29 mouse cellular contexts compared by ENCODE assay signal in genomic region chr14:37749162-37749561, GRCm38 (mm10).
DNase-seq lines count a peak whose midpoint lies in the region; ATAC-seq and TF ChIP-seq lines count a peak whose summit lies in the region.
"Had no signal": no experiment of that assay in that cellular context is flagged by ENCODE, and none has a peak within 500 bp of the region (broad histone marks: within the 10 kb centered on the region; RNA-seq: fewer than 3 reads in every experiment).

No protein-coding gene starts in this region.

- no peak for TF ChIP-seq POLR2A in ES-Bruce4 (IDR thresholded peaks at IDR 0.05; ENCODE audit: insufficient read depth, low read length)

- H3K9ac ChIP-seq in ES-Bruce4 (ENCODE audit: low read depth, poor library complexity, severe bottlenecking): no peak overlapping the region
- H3K9ac ChIP-seq in midbrain, embryonic 11.5 days (ENCODE audit: low read length): no peak overlapping the region
- H3K9ac ChIP-seq: embryonic facial prominence, embryonic 12.5 days; forebrain, embryonic 13.5 days; forebrain, embryonic 15.5 days; forebrain, postnatal 0 days had no signal

- H3K4me2 ChIP-seq in midbrain, embryonic 11.5 days: no peak overlapping the region
- H3K4me2 ChIP-seq: embryonic facial prominence, embryonic 12.5 days; forebrain, embryonic 13.5 days; forebrain, embryonic 15.5 days had no signal

- peaks cover 2% of the 10 kb centered on the region for H3K4me1 ChIP-seq in ES-Bruce4 (ENCODE audit: control insufficient read depth, insufficient read depth, low read length)
- no peaks in the 10 kb centered on the region for H3K4me1 ChIP-seq in midbrain, embryonic 11.5 days (ENCODE audit: control insufficient read depth, insufficient read depth, low read length)
- H3K4me1 ChIP-seq: embryonic facial prominence, embryonic 10.5 days; embryonic facial prominence, embryonic 12.5 days; forebrain, embryonic 13.5 days; forebrain, embryonic 15.5 days had no signal

- TF ChIP-seq EP300 in ES-Bruce4 (IDR thresholded peaks at IDR 0.05; ENCODE audit: insufficient read depth, low read depth, low read length): no peak

- H3K9me3 ChIP-seq in ES-Bruce4 (replicated peaks; ENCODE audit: control insufficient read depth, insufficient read depth, low read length, poor library complexity, severe bottlenecking): peaks cover 8% of the 10 kb centered on the region
- H3K9me3 ChIP-seq in midbrain, embryonic 11.5 days (ENCODE audit: control insufficient read depth, low read length): no peaks in the 10 kb centered on the region
- H3K9me3 ChIP-seq: embryonic facial prominence, embryonic 10.5 days; embryonic facial prominence, embryonic 12.5 days; forebrain, embryonic 13.5 days; forebrain, embryonic 15.5 days; G1E had no signal

- H3K36me3 ChIP-seq in ES-Bruce4 (ENCODE audit: control insufficient read depth, insufficient read depth, low read length, poor library complexity, severe bottlenecking): no peaks in the 10 kb centered on the region
- H3K36me3 ChIP-seq in midbrain, embryonic 11.5 days (ENCODE audit: control insufficient read depth, insufficient read depth, low read length): no peaks in the 10 kb centered on the region
- H3K36me3 ChIP-seq: embryonic facial prominence, embryonic 10.5 days; embryonic facial prominence, embryonic 12.5 days; forebrain, embryonic 15.5 days; G1E had no signal

- H3K4me3 ChIP-seq in ES-Bruce4 (ENCODE audit: low read depth, low read length): no peak overlapping the region
- no peak overlapping the region for H3K4me3 ChIP-seq in midbrain, embryonic 11.5 days (ENCODE audit: low read depth, low read length)
- H3K4me3 ChIP-seq: embryonic facial prominence, embryonic 10.5 days; embryonic facial prominence, embryonic 12.5 days; forebrain, embryonic 13.5 days; forebrain, embryonic 15.5 days had no signal

- H3K27ac ChIP-seq in ES-Bruce4 (ENCODE audit: insufficient read depth, low read length): peak overlapping the region; percentile 56
- no peak overlapping the region for H3K27ac ChIP-seq in midbrain, embryonic 11.5 days (ENCODE audit: low read depth, low read length)
- H3K27ac ChIP-seq: embryonic facial prominence, embryonic 10.5 days; embryonic facial prominence, embryonic 12.5 days; forebrain, embryonic 13.5 days; forebrain, embryonic 15.5 days had no signal

- DNase-seq in frontal cortex, postnatal 25 days (ENCODE audit: low spot score in 2 of 2): no peak
- peak; percentile 1 for DNase-seq in left cerebral cortex, adult 11 months (ENCODE audit: low spot score)
- no peak for DNase-seq in left cerebral cortex, postnatal 4 days
- DNase-seq in brain, adult 2 months (ENCODE audit: low read depth, low spot score): peak; percentile 30
- no peak for DNase-seq in midbrain, embryonic 11.5 days (ENCODE audit: low spot score, missing footprints)
- DNase-seq in urinary bladder, postnatal 36 days (ENCODE audit: low spot score in 2 of 2): no peak
- DNase-seq: adrenal gland, adult 8-10 months; adrenal gland, postnatal 14 days; adrenal gland, postnatal 36 days; B cell, adult 2 months; cerebellum, adult 11 months; cerebellum, adult 18-20 months; cerebellum, adult 8-10 months; cerebellum, adult 9-11 months; cerebellum, postnatal 14 days; cerebellum, postnatal 36 days; embryo, embryonic 11 days; forebrain, postnatal 0 days had no signal

- 89% methylated on average over 7 of the region's 7 CpGs for WGBS in midbrain, embryonic 11.5 days

- TF ChIP-seq CTCF in ES-Bruce4 (IDR thresholded peaks at IDR 0.05; ENCODE audit: low read depth, low read length): no peak

- intact Hi-C loops in left cerebral cortex, postnatal 4 days (cut with DNase I): no loop called here

- H3K27me3 ChIP-seq in ES-Bruce4 (ENCODE audit: control insufficient read depth, insufficient read depth, low read length, poor library complexity, severe bottlenecking): no peaks in the 10 kb centered on the region
- no peaks in the 10 kb centered on the region for H3K27me3 ChIP-seq in midbrain, embryonic 11.5 days (ENCODE audit: control insufficient read depth, insufficient read depth, low read length)
- H3K27me3 ChIP-seq: CH12.LX; embryonic facial prominence, embryonic 12.5 days; forebrain, embryonic 13.5 days; forebrain, embryonic 15.5 days; Patski had no signal

- peak; percentile 55 for ATAC-seq in frontal cortex, adult (ENCODE audit: low TSS enrichment)
- ATAC-seq in midbrain, embryonic 11.5 days (ENCODE audit: low FRiP score): no peak
- ATAC-seq: activated CD4-positive, CD25-positive, alpha-beta regulatory T cell, adult 4 months; CD4-positive, CD25-positive, alpha-beta regulatory T cell, adult 4 months; forebrain, embryonic 13.5 days; forebrain, embryonic 15.5 days; forebrain, postnatal 0 days; Patski had no signal

Comparison
In these comparisons a context has a peak if more than half of its experiments do, and no peak if none do; other contexts are left out.
1. DNase-seq: peak in left cerebral cortex, adult 11 months (single experiment) and brain, adult 2 months (single experiment); none in frontal cortex, postnatal 25 days (0 of 2), left cerebral cortex, postnatal 4 days (single experiment), midbrain, embryonic 11.5 days (single experiment) and urinary bladder, postnatal 36 days (0 of 2).